ENCODE assay signal across 27 mouse cellular contexts in genomic region chr9:55571071-55571470, GRCm38 (mm10). TPM values are rescaled to one million over a fixed set of nuclear protein-coding genes. Genes with fewer than 3 reads are reported as not detected.
DNase-seq lines count a peak whose midpoint lies in the region; ATAC-seq and TF ChIP-seq lines count a peak whose summit lies in the region.
"Had no signal": no experiment of that assay in that cellular context is flagged by ENCODE, and none has a peak within 500 bp of the region (broad histone marks: within the 10 kb centered on the region; RNA-seq: fewer than 3 reads in every experiment).

No protein-coding gene starts in this region.

- no peaks in the 10 kb centered on the region for H3K36me3 ChIP-seq in lung, embryonic 15.5 days
- no peaks in the 10 kb centered on the region for H3K36me3 ChIP-seq in stomach, embryonic 14.5 days (ENCODE audit: control insufficient read depth, insufficient read depth, low read length)
- H3K36me3 ChIP-seq in stomach, postnatal 0 days (ENCODE audit: control insufficient read depth, insufficient read depth, low read length): no peaks in the 10 kb centered on the region
- H3K36me3 ChIP-seq: embryonic facial prominence, embryonic 13.5 days; embryonic facial prominence, embryonic 15.5 days; forebrain, embryonic 10.5 days; forebrain, embryonic 12.5 days; G1E had no signal

- no peak overlapping the region for H3K27ac ChIP-seq in lung, embryonic 15.5 days
- 0 out of 2 replicates have a peak overlapping the region, but pooled peaks have one; percentile 10 for H3K27ac ChIP-seq in stomach, embryonic 14.5 days (ENCODE audit: low read length)
- H3K27ac ChIP-seq in stomach, postnatal 0 days (replicated peaks): no peak overlapping the region
- H3K27ac ChIP-seq: embryonic facial prominence, embryonic 13.5 days; embryonic facial prominence, embryonic 15.5 days; forebrain, embryonic 10.5 days; forebrain, embryonic 12.5 days had no signal

- no peak for TF ChIP-seq CTCF in lung, adult 2 months (IDR thresholded peaks at IDR 0.05; ENCODE audit: insufficient read depth, low read length)
- TF ChIP-seq CTCF in stomach, postnatal 0 days (IDR thresholded peaks at IDR 0.05; ENCODE audit: low read depth): no peak

- H3K9ac ChIP-seq in lung, embryonic 15.5 days: no peak overlapping the region
- no peak overlapping the region for H3K9ac ChIP-seq in stomach, embryonic 14.5 days (replicated peaks; ENCODE audit: low read depth, low read length)
- H3K9ac ChIP-seq in stomach, postnatal 0 days (ENCODE audit: low read length): no peak overlapping the region
- H3K9ac ChIP-seq: embryonic facial prominence, embryonic 13.5 days; embryonic facial prominence, embryonic 15.5 days; forebrain, embryonic 12.5 days had no signal

- no peaks in the 10 kb centered on the region for H3K27me3 ChIP-seq in lung, embryonic 15.5 days
- H3K27me3 ChIP-seq in stomach, embryonic 14.5 days (ENCODE audit: control insufficient read depth, insufficient read depth, low read length): no peaks in the 10 kb centered on the region
- H3K27me3 ChIP-seq in stomach, postnatal 0 days (ENCODE audit: control insufficient read depth, insufficient read depth, low read length): no peaks in the 10 kb centered on the region
- H3K27me3 ChIP-seq: CH12.LX; embryonic facial prominence, embryonic 13.5 days; embryonic facial prominence, embryonic 15.5 days; forebrain, embryonic 12.5 days had no signal

- TF ChIP-seq POLR2A in lung, adult 2 months (IDR thresholded peaks at IDR 0.05; ENCODE audit: borderline replicate concordance, extremely low read depth, low read depth, low read length): no peak

- peak; percentile 8 for DNase-seq in kidney, postnatal 10 days
- no peak for DNase-seq in kidney, adult 8-10 months
- no peak for DNase-seq in lung, adult 2 months
- no peak for DNase-seq in stomach, postnatal 0 days (ENCODE audit: low spot score)
- DNase-seq: adrenal gland, adult 2 months; adrenal gland, postnatal 10 days; adrenal gland, postnatal 25 days; B cell, adult 2 months; cerebellum, adult 11 months; cerebellum, adult 18-20 months; cerebellum, adult 8-10 months; cerebellum, adult 9-11 months; cerebellum, postnatal 14 days; cerebellum, postnatal 36 days; embryo, embryonic 11 days had no signal

- no peaks in the 10 kb centered on the region for H3K9me3 ChIP-seq in lung, embryonic 15.5 days
- H3K9me3 ChIP-seq in stomach, embryonic 14.5 days (ENCODE audit: control insufficient read depth, low read depth, low read length): no peaks in the 10 kb centered on the region
- no peaks in the 10 kb centered on the region for H3K9me3 ChIP-seq in stomach, postnatal 0 days (ENCODE audit: control insufficient read depth, low read length)
- H3K9me3 ChIP-seq: embryonic facial prominence, embryonic 13.5 days; embryonic facial prominence, embryonic 15.5 days; forebrain, embryonic 10.5 days; forebrain, embryonic 12.5 days; G1E had no signal

- 20% methylated on average over 1 of the region's 1 CpGs for WGBS in lung, embryonic 15.5 days
- 50% methylated on average over 1 of the region's 1 CpGs for WGBS in lung, adult 2 months
- 36% methylated on average over 1 of the region's 1 CpGs for WGBS in stomach, embryonic 14.5 days
- WGBS in stomach, postnatal 0 days: 40% methylated on average over 1 of the region's 1 CpGs

- H3K4me2 ChIP-seq in lung, embryonic 15.5 days: no peak overlapping the region
- H3K4me2 ChIP-seq in stomach, embryonic 14.5 days (replicated peaks; ENCODE audit: low read depth, low read length): no peak overlapping the region
- no peak overlapping the region for H3K4me2 ChIP-seq in stomach, postnatal 0 days (replicated peaks; ENCODE audit: low read depth)
- H3K4me2 ChIP-seq: embryonic facial prominence, embryonic 13.5 days; embryonic facial prominence, embryonic 15.5 days; forebrain, embryonic 12.5 days had no signal

- H3K4me3 ChIP-seq in lung, embryonic 15.5 days: no peak overlapping the region
- H3K4me3 ChIP-seq in lung, adult 2 months (replicated peaks; ENCODE audit: extremely low read depth, low read depth, low read length): no peak overlapping the region
- H3K4me3 ChIP-seq in stomach, embryonic 14.5 days (ENCODE audit: low read depth, low read length): no peak overlapping the region
- H3K4me3 ChIP-seq in stomach, postnatal 0 days (ENCODE audit: low read depth, low read length): no peak overlapping the region
- H3K4me3 ChIP-seq: embryonic facial prominence, embryonic 13.5 days; embryonic facial prominence, embryonic 15.5 days; erythroblast, embryonic 14.5 days; forebrain, embryonic 10.5 days; forebrain, embryonic 12.5 days had no signal

- H3K4me1 ChIP-seq in lung, embryonic 15.5 days: no peaks in the 10 kb centered on the region
- no peaks in the 10 kb centered on the region for H3K4me1 ChIP-seq in lung, adult 2 months (ENCODE audit: control insufficient read depth, insufficient read depth, low read length)
- H3K4me1 ChIP-seq in stomach, embryonic 14.5 days (ENCODE audit: control insufficient read depth, insufficient read depth, low read length): no peaks in the 10 kb centered on the region
- H3K4me1 ChIP-seq in stomach, postnatal 0 days (replicated peaks; ENCODE audit: control insufficient read depth, insufficient read depth): no peaks in the 10 kb centered on the region
- H3K4me1 ChIP-seq: embryonic facial prominence, embryonic 15.5 days; forebrain, embryonic 10.5 days; forebrain, embryonic 12.5 days had no signal

- peak; percentile 62; the same call in 1 of the 2 replicates for ATAC-seq in lung, embryonic 15.5 days (ENCODE audit: borderline replicate concordance, extremely low read depth, low FRiP score, low TSS enrichment)
- no peak for ATAC-seq in stomach, embryonic 14.5 days (ENCODE audit: insufficient number of reproducible peaks, insufficient read depth, low FRiP score, low read depth)
- ATAC-seq in stomach, postnatal 0 days (ENCODE audit: low FRiP score, low TSS enrichment): no peak
- ATAC-seq: CD4-positive, CD25-positive, alpha-beta regulatory T cell, adult 4 months; forebrain, embryonic 14.5 days; forebrain, embryonic 16.5 days had no signal

- no peak for TF ChIP-seq EP300 in stomach, postnatal 0 days (optimal IDR thresholded peaks at IDR 0.05)

RNA-seq across cellular contexts. Expression of gene Isl2, which starts 32.6 kb away (rescaled TPM):
- 0.27 TPM in 1 of 2 replicates, not detected in the other for polyA plus RNA-seq in lung, embryonic 15.5 days (2015; fragmentation: Nextera tagmentation; extraction: Ambion mirVana)
- polyA plus RNA-seq in lung, adult 2 months (2012; rRNA removed): 0.22 TPM in 1 of 2 replicates, not detected in the other
- polyA plus RNA-seq in stomach, embryonic 14.5 days (2014; fragmentation: Nextera tagmentation; extraction: Ambion mirVana): 7.7 and 9.3 TPM in 2 replicates
- polyA plus RNA-seq in stomach, postnatal 0 days (2015; fragmentation: Nextera tagmentation; extraction: Ambion mirVana): 1.8 and 2.5 TPM in 2 replicates
- polyA plus RNA-seq: adrenal gland, adult 2 months; CD4-positive, CD25-positive, alpha-beta regulatory T cell, adult 4 months; erythroblast, embryonic 14.5 days had no signal

RNA-seq across cellular contexts. Expression of gene Etfa, which starts 59.0 kb away (rescaled TPM):
- 205 and 209 TPM in 2 replicates for polyA plus RNA-seq in lung, embryonic 15.5 days (2015; fragmentation: Nextera tagmentation; extraction: Ambion mirVana)
- 33.7 and 40.6 TPM in 2 replicates for polyA plus RNA-seq in lung, adult 2 months (2012; rRNA removed)
- polyA plus RNA-seq in stomach, embryonic 14.5 days (2014; fragmentation: Nextera tagmentation; extraction: Ambion mirVana): 224 and 233 TPM in 2 replicates
- polyA plus RNA-seq in stomach, postnatal 0 days (2015; fragmentation: Nextera tagmentation; extraction: Ambion mirVana): 326 and 337 TPM in 2 replicates
